Mouse (Mus musculus) v-Abl transformed pro-B cells (cell line): ENCODE measurements around the gene Stil.
"Not testable (repeated sequence)": the region's sequence is repeated elsewhere in the genome, so short reads cannot be mapped to it uniquely, and the experiment has no call there.

Source experiments
- in situ Hi-C, 2 experiments: fragments of 400-800 bp; cut with MboI; formaldehyde crosslinking; loops; one replicate each; pipeline ENCODE4 v1.15.1; 2025; ENCODE audit not compliant: unreplicated experiment in 2 of 2

Stil gene

DNA sequence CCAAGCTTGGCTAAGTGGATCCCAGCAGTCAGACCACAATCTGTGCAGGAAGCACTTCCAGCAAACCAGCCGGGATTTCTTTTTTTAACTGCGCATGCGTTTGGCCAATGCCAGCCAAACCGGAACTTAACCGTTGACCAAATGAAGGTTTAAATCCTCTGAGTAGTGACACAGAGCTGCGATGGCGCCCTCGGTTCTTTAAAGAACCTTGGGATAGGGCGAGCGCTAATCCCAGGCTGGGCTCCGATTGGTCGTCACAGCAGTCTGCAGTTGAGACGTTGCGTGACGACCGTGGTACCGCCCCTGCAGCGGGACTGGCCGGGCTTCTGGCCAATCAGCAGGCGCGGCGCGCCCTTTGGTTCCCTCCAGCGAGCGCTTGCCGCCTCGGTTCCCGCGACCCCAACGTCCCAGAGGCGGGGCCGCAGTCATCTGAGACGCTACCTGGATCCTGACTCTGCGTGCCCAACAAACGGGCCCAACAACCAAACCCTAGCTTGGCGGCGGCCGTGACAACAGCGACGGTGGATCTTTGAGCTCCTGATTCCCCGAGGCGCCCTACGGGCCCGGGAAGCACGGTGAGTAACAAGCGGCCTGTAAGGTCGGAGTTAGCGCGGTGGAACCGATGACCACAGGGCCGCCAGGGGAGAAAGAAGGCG lies at the start of gene Stil:
TSS of gene Stil (plus strand) at position 387 of the 656 bp plus-strand sequence.
- in situ Hi-C loops: loop anchor here (10.0 to 25.0 kb wide), 2 partner anchors 87 to 95 kb away; partner anchors contain the start of gene Pdzk1ip1 (in 1 of the 2)

DNA sequence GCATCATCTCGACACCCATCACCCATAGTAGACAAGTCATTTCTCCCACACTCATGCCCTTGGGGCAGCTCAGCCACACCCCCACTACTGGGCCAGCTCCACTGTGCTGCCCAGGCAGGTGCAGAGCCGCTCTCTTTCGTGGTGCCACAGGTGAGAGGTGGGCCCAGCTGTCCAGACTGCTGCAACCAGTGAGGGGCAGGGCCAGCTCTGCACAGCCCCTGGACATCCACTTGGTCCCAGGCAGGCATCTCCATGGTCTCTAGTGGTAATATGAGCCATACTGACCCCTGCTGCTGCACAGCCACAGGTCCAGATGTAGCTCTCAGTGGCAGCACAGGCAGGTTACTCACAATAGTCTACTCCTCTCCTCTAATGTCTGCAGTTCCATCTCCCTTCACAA lies 46.8 kb upstream of the Stil start:
- in situ Hi-C loops: no loop called here

DNA sequence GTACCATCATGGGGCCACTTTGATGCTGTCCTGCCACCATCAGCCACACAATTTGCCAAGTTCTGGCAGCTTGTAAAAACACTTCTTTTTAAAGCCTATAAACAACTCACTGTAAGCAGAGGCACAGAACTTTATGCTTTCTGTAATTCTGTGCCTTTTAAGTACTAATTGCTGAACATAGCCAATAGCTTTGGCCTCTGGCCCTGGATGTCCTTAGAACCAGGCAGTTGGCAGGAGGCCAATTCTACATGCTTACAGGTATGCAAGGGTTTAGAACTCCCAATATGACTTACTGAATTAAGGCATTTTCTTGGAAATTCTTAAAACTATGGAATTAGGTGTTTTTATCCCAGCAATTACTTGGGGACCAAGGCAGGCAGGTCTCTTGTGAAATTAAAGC lies 42.6 kb upstream of the Stil start:
- in situ Hi-C loops: no loop called here

DNA sequence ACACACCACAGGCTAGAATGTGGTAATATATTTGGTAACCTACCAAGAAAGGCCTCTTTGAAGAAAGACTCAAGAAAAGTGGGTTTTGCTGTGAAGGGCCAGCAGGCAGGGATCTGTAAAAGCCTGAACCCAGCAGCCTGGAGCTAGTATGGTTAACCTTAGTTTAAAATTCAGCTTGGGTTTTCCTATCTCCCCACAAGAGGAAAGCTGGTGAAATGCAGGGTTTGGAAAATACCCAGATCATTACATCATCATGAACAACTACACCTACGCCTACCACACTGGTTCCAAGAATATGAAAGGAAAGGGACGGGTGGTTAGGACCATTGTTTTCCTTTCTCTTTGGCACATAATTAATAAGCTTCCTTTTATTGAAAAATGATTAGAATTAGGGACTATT lies 41.7 kb upstream of the Stil start:
- in situ Hi-C loops: no loop called here

DNA sequence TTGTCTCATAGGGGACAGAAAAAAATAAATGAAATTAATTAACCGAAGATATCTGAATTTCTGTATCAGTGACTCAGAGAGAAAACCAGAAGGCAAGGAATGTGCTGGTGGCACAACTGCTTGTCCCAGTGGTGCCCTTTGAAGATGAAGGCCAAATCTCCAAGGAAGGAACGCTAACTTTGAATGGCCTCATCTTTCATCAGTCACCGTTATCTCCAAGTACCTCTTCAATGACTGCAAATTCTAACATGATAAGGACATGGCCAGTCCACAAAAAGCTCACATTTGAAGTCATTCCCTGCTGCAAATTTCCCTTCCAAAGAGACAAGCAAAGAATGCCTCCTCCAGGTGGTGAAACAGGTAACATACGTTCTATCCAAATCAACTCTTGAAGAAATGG lies 41.2 kb upstream of the Stil start:
- in situ Hi-C loops: no loop called here

DNA sequence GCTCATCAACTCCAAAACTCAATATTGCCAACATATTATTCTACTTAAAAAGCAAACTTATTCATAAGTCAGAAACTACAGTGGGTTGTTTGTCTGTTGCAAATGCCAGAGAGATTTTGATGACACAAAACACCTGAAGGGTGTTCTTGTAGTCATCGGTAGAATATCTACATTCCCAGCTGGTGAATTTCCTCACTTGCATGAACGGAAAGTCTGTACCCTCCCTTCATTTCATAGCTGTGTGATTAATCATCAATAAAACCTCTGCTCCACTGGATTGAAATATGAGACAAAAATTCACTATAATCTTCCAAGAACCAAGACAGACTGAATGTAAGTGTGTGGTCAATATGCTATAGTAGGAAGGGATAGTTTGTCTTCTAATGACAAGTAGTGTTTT lies 40.4 kb upstream of the Stil start:
- in situ Hi-C loops: no loop called here

DNA sequence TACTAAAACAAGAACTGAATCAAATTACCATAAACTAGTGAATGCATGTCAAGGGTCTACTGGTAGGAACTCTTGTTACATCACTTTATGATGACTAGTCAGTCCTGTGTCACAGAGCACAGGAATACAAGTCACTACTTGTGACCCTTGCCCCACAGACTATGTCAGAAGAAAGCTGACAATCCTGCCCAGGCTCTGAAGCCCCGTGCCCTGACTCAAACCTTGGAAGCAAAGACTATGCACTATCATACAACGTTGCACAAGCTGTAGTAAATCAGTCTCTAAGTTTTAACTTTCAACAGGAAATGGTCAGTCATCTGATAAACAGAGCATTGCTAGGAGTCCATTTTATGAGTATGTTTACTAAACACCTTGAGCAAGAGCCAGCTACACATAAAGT lies 39.1 kb upstream of the Stil start:
- in situ Hi-C loops: not testable (repeated sequence)

DNA sequence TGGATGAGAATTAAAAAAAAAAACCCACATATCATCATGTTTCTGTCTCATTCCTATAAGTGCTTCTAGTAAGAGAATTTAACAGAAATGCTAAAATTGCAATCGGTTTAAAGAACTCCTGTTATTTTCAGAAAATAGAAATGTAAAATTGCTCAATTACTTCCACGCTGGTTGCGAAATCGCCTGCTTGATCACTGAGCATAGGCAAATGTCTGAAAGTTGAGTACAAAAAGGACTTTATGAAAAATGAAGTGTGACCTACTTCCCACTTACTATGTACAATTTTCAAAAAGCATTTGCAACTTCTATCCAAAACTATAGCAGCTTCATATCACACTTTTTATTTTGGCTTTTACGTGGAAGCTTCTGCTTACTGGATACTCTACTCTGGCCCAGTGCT lies 29.2 kb upstream of the Stil start:
- in situ Hi-C loops: loop anchor here in 1 of 2 experiments (10.0 kb wide), 1 partner anchor 56 kb away; no protein-coding TSS in a partner anchor

DNA sequence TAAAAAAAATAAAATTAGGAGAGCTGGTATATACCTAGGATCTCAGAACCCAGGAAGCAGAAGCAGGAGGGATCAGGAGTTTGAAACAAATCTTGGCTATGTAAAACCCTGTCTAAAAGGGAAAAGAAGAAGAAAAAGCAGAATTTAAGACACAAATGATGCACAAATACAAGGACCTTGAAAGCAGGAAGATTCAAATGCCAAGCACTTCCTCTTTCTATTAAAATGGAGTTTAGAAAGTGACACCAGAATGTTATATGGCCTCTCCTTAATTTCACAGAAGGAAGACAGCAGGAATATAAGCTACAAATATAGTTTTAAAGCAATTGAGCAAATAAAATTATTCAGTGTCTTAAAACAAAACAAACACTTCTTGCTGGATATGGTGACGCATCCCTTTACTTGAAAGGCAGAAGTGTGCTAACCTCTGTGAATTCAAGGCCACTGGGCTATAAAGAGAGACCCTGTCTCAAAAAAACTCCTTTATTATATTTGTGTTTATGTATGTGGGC lies 26.7 kb upstream of the Stil start:
- in situ Hi-C loops: loop anchor here in 1 of 2 experiments (10.0 kb wide), 1 partner anchor 58 kb away; no protein-coding TSS in a partner anchor

DNA sequence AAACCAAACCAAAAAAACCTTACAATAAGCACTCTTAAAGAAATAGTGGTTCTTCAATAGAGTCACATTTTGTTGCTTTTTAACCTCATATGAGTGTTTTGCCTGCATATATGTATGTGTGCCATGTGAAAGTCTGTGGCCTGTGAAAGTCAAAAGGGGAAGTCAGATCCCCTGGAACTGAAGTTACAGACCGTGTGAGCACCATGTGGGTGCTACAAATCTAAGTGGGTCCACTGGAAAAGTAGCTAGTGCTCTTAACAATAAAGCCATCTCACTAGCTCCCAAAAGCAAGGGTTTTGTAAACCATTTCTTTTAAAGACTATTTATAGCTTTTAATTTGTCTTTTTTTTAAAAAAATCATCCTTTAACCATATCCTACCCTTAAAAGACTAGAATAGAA lies 17.3 kb upstream of the Stil start:
- in situ Hi-C loops: loop anchor here in 1 of 2 experiments (25.0 kb wide), 1 partner anchor 105 kb away; the partner anchor contains the start of gene Pdzk1ip1

DNA sequence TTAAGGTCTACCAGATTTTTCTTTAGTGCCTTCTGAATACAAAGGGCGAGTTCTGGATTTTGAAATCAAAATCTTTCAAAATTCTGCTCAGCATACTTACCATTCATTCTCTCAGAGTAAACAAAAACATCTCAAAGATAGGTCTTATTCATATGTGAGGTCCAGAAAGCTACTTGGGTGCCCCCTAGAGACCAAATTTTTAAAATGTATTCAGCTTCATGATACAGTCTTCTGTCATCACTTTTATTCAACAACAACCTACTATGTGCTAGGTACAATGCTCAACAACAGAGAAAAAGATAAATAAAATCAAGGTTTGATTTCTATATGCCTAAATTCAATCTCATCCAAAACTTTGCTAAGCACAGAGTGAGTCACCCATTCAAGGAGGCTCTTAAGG lies 16.9 kb upstream of the Stil start:
- in situ Hi-C loops: loop anchor here in 1 of 2 experiments (25.0 kb wide), 1 partner anchor 104 kb away; the partner anchor contains the start of gene Pdzk1ip1

DNA sequence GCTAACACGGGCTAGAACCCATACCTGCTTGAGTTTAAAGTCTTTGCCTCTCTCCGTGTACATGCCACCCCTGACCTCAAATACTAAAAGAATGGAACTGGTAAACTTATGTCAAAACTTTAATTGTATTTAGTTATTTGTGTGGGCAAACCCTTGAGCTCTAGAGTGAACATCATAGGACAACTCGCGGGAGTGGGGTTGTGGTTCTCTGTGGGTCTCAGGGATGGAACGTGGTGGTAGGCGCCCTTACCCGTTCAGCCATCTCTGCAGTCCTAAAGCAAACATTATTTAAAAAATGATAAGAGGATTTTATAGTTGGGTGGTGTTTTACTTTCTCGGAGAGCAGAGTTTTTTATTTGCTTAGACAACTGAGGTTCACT lies 13.8 kb upstream of the Stil start:
- in situ Hi-C loops: loop anchor here in 1 of 2 experiments (25.0 kb wide), 1 partner anchor 101 kb away; the partner anchor contains the start of gene Pdzk1ip1

DNA sequence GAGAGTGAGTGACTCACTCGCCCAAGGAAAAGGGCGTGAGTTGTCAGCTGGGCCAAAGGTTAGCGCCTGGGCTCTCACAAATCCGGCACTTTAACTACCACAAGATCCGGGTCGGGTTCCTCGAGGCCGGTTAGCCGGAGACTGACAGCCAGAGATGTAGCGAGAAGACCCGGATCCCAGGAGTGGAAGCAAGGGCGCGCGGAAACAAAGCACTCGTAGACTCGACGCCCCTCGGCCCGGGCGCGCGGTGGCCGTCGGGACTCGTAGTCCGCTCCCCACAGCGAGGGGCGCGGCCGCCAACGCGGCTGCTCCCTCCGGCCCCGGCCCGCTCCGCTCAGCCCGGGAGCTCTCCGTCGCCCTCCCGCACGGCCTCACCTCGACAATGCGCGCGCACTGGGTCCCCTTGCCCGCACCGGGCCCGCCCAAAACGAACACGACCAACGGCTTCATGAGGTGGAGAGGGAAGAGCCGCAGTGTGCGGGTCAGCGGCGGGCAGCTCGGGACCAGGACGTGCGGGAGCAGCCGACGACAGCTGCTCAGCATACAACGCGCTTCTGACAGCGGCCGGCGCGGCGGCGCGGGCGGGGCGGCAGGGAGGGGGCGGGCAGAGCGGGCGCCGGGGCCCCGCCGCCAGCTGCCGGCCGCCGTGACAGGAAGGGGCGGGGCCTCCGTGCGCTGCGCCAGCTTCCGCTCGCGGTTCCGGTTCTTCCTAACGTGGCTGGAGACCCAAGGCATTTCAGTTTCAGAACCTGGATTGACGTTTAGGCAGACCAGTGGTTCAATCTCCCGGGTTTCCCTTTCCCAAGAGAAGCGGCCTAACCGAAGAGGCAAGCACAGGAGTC lies 13.1 kb upstream of the Stil start, which contains the start of gene Cmpk1:
TSS of gene Cmpk1 (minus strand) at position 651 of the 842 bp plus-strand sequence.
- in situ Hi-C loops: loop anchor here in 1 of 2 experiments (25.0 kb wide), 1 partner anchor 100 kb away; the partner anchor contains the start of gene Pdzk1ip1

DNA sequence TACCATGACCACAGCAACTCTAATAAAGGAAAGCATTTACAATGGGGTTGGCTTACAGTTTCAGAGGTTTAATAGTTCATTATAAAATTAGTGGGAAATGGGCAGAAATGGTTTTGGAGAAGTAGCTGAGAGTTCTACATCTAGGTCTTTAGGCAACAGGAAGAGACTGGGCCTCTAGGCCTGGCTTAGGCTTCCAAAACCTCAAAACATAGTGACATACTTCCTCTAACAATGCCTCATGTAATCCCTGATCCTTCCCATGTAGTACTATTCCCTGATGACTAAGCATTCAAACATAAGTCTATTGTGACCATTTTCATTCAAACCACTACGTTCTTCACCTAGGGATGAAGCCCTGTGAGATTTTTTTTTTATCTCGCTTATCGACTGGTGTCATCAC lies 5.7 kb upstream of the Stil start:
- in situ Hi-C loops: loop anchor here (10.0 to 25.0 kb wide), 2 partner anchors 93 to 101 kb away; partner anchors contain the start of gene Pdzk1ip1 (in 1 of the 2)

DNA sequence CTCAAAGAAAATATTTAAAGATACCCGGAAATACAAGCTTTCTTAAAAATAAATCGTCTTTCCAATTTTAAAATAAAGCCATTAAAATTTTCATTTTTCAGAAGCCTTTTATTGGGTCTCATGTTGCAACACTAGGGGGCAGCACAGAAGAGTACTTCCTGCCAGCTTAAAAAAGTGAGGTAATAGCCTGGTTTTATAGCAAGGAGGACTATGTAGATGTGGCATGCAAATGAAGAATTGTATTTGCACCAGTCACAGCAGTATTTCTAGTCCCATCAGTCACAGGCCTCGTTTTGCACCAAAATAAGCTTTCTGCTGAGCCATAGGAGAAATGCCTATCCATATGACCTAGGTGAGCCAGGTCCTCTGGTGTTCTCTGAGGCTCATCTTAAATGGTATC lies 2.9 kb upstream of the Stil start:
- in situ Hi-C loops: loop anchor here (10.0 to 25.0 kb wide), 2 partner anchors 90 to 98 kb away; partner anchors contain the start of gene Pdzk1ip1 (in 1 of the 2)

DNA sequence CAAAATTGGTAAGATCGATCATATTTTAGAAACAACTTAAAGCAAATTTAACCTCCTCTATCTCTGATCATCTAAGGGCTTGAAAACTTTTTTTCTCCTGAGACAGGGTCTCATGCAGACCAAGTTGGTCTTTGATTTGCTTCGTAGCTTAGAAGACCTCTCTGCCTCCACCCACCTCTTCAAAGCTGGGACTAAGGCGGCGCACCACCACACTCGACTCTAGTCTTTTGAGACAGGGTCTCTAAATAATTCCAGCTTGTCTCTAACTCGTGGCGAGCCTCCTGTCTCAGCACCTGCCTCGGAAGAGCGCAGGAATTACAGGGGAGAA lies 550 bp upstream of the Stil start:
- in situ Hi-C loops: loop anchor here (10.0 to 25.0 kb wide), 2 partner anchors 88 to 95 kb away; partner anchors contain the start of gene Pdzk1ip1 (in 1 of the 2)

DNA sequence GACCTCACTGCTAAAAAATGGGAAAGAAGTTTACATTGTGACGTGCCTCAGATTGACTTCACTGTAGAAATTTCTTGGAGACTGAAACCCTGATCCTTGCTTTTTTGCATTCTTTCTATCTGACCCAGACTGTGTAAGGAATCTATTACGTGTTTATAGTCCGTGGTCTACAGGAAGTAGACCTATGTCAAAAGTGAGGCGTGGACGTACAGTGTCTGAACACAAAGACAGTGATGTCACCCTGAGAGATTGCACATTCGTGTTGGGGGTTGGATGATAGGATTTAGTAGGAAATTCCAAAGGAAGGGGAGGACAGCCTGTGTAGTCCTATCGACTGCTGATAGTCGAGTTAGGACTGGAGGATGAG lies 453 bp downstream of the Stil start:
- in situ Hi-C loops: no loop called here

DNA sequence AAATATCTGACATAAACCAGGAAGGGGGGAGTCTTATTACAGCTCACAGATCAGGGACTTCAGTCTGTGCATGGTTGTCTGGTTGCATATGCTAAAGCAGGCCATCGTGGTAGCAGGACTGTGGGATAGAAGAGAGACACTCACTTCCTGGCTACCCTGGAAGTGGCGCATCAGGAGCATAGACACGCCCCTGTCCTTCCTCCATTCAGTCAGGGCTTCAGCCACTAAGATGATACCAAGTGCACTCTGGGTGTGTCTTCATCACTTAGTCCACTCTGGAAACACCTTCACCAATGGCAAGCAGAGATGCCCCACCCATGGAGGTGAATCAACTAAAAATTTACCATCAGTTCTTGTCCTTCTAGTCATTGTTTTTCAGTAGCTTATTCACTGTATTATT lies 14.3 kb downstream of the Stil start:
- in situ Hi-C loops: no loop called here

DNA sequence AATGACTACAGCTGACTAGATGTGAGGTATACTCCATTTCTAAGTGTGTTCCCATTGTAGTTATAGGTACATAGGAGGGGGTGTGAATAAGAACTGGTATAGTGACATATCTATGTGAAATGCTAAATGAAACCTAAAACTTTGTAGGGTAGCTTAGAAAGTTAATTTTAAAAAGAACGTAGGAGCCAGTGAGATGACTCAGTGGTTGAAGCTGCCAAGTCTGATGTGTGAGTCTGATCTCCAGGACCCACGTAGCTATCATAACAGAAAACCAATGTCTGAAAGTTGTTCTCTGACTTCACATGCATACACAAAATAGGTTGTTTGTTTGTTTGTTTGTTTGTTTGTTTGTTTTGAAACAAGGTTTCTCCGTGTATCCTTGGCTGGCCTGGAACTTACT lies 20.0 kb downstream of the Stil start:
- in situ Hi-C loops: no loop called here

DNA sequence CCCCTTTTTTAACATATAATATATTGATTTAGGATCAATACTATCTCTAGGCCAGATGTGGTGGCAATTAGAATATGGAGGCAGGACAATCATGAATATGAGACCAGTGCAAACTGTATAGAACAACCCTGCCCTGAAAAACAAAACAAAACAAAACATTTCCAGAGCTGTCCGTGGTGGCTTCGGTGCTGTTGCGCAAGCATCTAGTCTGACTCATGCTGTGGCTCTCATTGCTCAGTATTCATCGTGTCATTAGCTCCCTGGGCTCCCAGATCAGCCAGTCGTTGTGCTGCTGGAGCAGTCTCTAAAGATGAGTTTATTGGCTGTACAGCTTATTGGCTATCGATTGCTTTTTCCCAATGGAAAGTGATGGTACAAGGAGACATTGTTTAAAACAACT lies 35.1 kb downstream of the Stil start:
- in situ Hi-C loops: no loop called here

DNA sequence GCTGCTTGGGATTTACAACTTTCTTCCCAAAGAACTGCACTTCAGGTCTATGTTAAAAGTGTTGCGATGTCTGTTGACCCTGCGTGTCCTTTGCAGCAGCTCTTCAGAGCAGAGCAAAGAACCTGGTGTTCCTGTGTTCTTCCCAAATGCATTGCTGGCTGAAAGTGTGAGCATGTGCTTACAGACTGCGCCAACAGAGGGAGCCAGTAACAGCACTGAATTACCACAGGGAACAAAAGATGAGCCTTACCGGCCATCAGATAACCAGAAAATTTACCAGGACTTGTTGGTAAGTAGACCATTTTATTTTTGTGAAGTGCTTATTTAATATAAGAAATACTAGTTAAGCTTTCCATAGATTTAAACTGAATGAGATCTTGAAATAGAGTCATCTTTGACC lies 38.3 kb downstream of the Stil start:
- in situ Hi-C loops: no loop called here
